Mouse (Mus musculus) stomach, postnatal 0 days (tissue): Measurements from ENCODE around the gene Qsox1.

Source experiments
- CTCF ChIP-seq: IDR thresholded peaks from 2 replicates; pipeline ENCODE4 v1.5.1; 2016; ENCODE audit warnings: antibody characterized with exemption, low read depth, mild to moderate bottlenecking, moderate library complexity
- EP300 ChIP-seq: optimal IDR thresholded peaks from 2 replicates; pipeline ENCODE3; 2016; ENCODE audit warnings: antibody characterized with exemption

- TF ChIP-seq EP300 = peak; percentile 19
- no peak for TF ChIP-seq CTCF
Observed at GRCm38 (mm10) chr1:155831958-155832357, 19.3 kb upstream of the Qsox1 start.
